Mouse (Mus musculus): ENCODE measurements around the gene Pet117. TPM values are rescaled to one million over a fixed set of nuclear protein-coding genes. Genes with fewer than 3 reads are reported as not detected.

The Pet117 gene
- polyA plus RNA-seq, 1 experiment from 2014 or later: 0.94 TPM

DNA sequence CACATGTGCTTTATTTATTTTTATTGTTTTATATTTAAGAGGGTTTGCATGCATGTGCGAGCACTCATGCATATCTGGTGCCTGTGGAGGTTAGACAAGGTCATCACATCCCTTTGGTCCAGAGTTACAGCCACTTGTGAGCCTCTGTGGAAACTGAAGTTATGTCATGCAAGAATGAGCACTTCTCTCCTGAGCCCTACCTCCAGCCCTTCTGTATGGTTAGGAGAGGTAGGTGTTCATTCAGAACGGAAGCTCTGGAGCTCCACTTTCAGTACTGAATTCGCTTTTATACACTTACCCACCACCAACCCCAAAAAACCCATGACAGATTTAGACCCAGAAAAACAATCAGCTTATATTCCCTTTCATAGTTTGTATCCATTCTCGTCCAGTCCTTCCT, 2.8 kb downstream of the Pet117 start:
- WGBS: 91% methylated on average over 4 of the region's 4 CpGs
- ATAC-seq (ENCODE audit: low FRiP score) (no peak), DNase-seq (ENCODE audit: low spot score) (no peak)
- H3K27me3 ChIP-seq (ENCODE audit: control insufficient read depth, insufficient read depth, low read length): no peaks in the 10 kb centered on the region
- no peak overlapping the region for H3K27ac ChIP-seq (ENCODE audit: low read depth, low read length)
- H3K4me1 ChIP-seq (replicated peaks; ENCODE audit: control insufficient read depth, insufficient read depth, low read length): no peaks in the 10 kb centered on the region; the same call in 1 of the 2 replicates
- H3K36me3 ChIP-seq (ENCODE audit: control insufficient read depth, insufficient read depth, low read length): peaks cover 3% of the 10 kb centered on the region; the same call in 1 of the 2 replicates
- H3K4me2 ChIP-seq (replicated peaks; ENCODE audit: low read depth, low read length): no peak overlapping the region
- H3K9me3 ChIP-seq (ENCODE audit: control insufficient read depth, low read length): no peaks in the 10 kb centered on the region
- H3K4me3 ChIP-seq (ENCODE audit: low read depth, low read length): no peak overlapping the region
- H3K9ac ChIP-seq (ENCODE audit: low read depth, low read length): no peak overlapping the region

DNA sequence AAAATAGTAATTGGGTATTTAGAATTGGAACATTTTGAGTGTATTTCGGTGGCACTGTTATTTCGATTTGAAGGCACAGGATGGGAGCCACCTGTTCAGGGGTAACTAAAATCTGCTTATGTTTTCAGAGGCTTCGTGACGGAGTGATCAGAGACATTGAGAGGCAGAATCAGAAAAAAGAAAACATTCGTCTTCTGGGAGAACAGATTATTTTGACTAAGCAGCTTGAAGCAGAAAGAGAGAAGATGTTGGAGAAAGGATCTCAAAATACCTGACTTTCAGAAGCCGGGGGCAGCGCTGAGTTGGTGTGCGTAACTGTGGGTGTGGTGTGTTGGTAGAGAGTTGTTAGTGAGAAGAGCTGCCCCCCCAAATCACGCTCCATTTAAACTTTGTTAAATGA, 4.3 kb downstream of the Pet117 start:
- H3K9me3 ChIP-seq (ENCODE audit: control insufficient read depth, low read length): no peaks in the 10 kb centered on the region
- H3K27ac ChIP-seq (ENCODE audit: low read depth, low read length): no peak overlapping the region
- H3K4me3 ChIP-seq (ENCODE audit: low read depth, low read length): no peak overlapping the region
- 93% methylated on average over 9 of the region's 9 CpGs for WGBS
- DNase-seq (ENCODE audit: low spot score) (no peak), ATAC-seq (ENCODE audit: low FRiP score) (no peak)
- H3K9ac ChIP-seq (ENCODE audit: low read depth, low read length): no peak overlapping the region
- H3K27me3 ChIP-seq (ENCODE audit: control insufficient read depth, insufficient read depth, low read length): no peaks in the 10 kb centered on the region
- H3K4me2 ChIP-seq (replicated peaks; ENCODE audit: low read depth, low read length): no peak overlapping the region
- H3K4me1 ChIP-seq (replicated peaks; ENCODE audit: control insufficient read depth, insufficient read depth, low read length): no peaks in the 10 kb centered on the region; the same call in 1 of the 2 replicates
- peaks cover 4% of the 10 kb centered on the region for H3K36me3 ChIP-seq (ENCODE audit: control insufficient read depth, insufficient read depth, low read length)

DNA sequence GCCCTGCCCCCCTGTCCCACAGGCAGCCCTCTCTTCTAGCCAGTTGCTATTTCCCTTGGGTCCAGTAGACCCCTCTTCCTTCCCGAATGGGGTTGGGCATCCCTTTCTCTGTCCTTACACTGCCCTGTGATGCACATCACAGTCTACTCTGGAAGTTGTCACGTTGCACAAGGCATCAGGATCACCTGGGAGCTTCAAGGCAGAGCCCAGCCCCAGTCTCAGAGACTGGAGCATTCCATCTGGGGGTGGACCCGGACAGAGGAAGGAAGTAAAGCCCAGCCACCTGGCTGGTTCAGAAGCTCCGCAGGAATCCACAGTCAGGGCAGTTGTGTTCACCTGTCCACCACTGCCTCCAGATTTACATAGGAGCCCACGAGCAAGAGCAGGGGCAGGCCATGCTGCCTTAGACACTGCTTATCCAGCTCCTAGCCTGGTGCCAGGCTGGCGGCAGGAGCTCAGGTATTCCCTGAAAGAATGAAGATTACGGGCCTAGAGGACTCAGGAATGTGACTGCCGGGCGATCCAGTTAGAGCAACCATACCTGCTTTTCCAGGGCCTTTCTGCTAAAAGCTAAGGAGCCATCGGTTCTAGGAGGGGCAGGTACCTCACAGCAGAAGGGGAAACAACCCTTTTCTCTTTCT, 6.4 kb downstream of the Pet117 start:
- Histone ChIP-seq H3K27ac (ENCODE audit: low read depth, low read length) (no peak overlapping the region), H3K9me3 (ENCODE audit: control insufficient read depth, low read length) (no peaks in the 10 kb centered on the region), H3K36me3 (ENCODE audit: control insufficient read depth, insufficient read depth, low read length) (peaks cover 12% of the 10 kb centered on the region), H3K27me3 (ENCODE audit: control insufficient read depth, insufficient read depth, low read length) (no peaks in the 10 kb centered on the region), H3K4me3 (ENCODE audit: low read depth, low read length) (no peak overlapping the region), H3K4me2 (replicated peaks; ENCODE audit: low read depth, low read length) (no peak overlapping the region), H3K4me1 (replicated peaks; ENCODE audit: control insufficient read depth, insufficient read depth, low read length) (no peaks in the 10 kb centered on the region; the same call in 1 of the 2 replicates), H3K9ac (ENCODE audit: low read depth, low read length) (no peak overlapping the region)
- 84% methylated on average over 10 of the region's 10 CpGs for WGBS
- no peak for DNase-seq (ENCODE audit: low spot score)
- ATAC-seq (ENCODE audit: low FRiP score): no peak

DNA sequence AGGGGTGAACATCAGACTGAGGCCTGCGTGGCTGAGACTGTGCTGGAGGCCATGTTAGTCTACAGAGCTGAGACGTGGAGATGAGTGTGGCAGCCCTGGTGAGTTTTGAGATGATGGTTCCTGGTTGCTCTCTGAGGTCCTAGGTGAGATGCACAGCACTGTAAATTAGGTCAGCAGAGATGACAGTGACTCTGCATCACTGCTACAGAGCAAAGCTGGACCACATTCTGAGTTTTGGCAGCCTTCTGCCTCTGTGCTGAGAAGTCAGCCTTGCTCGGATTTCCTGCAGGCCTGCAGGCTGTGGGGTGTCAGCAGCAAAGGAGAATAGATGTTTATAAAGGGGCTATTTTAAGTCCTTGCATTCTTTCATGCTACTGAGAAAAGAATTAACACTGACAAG, 12.5 kb downstream of the Pet117 start:
- no peak for ATAC-seq (ENCODE audit: low FRiP score)
- Histone ChIP-seq H3K9ac (ENCODE audit: low read depth, low read length) (no peak overlapping the region), H3K4me2 (replicated peaks; ENCODE audit: low read depth, low read length) (no peak overlapping the region), H3K4me1 (replicated peaks; ENCODE audit: control insufficient read depth, insufficient read depth, low read length) (no peaks in the 10 kb centered on the region), H3K27me3 (ENCODE audit: control insufficient read depth, insufficient read depth, low read length) (no peaks in the 10 kb centered on the region), H3K9me3 (ENCODE audit: control insufficient read depth, low read length) (no peaks in the 10 kb centered on the region), H3K27ac (ENCODE audit: low read depth, low read length) (no peak overlapping the region), H3K4me3 (ENCODE audit: low read depth, low read length) (no peak overlapping the region), H3K36me3 (ENCODE audit: control insufficient read depth, insufficient read depth, low read length) (peaks cover 12% of the 10 kb centered on the region)
- 96% methylated on average over 3 of the region's 3 CpGs for WGBS
- no peak for DNase-seq (ENCODE audit: low spot score)

DNA sequence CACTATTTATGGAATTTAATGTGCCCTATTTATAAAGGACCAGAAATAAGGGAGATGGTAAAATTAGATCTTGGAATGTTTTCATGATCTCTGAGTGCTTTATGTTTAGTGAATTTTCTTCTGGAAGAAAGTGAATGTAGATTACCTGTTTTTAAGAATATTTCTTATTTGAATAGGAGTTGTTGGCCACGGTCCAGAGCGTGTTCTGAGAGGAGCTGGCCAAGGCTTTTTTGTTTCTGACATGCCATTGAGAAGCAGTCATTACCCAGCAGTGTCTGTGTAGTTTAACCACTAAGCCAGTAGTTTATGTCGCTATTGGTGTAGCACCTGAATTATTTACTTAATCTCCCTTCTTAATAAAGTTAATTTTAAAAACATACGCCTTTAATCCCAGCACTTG, 12.9 kb downstream of the Pet117 start:
- no peak for ATAC-seq (ENCODE audit: low FRiP score)
- no peak overlapping the region for H3K4me3 ChIP-seq (ENCODE audit: low read depth, low read length)
- H3K27me3 ChIP-seq (ENCODE audit: control insufficient read depth, insufficient read depth, low read length): no peaks in the 10 kb centered on the region
- H3K4me1 ChIP-seq (replicated peaks; ENCODE audit: control insufficient read depth, insufficient read depth, low read length): no peaks in the 10 kb centered on the region
- H3K36me3 ChIP-seq (ENCODE audit: control insufficient read depth, insufficient read depth, low read length): peaks cover 12% of the 10 kb centered on the region
- no peak overlapping the region for H3K9ac ChIP-seq (ENCODE audit: low read depth, low read length)
- no peak overlapping the region for H3K4me2 ChIP-seq (replicated peaks; ENCODE audit: low read depth, low read length)
- no peak overlapping the region for H3K27ac ChIP-seq (ENCODE audit: low read depth, low read length)
- H3K9me3 ChIP-seq (ENCODE audit: control insufficient read depth, low read length): no peaks in the 10 kb centered on the region
- no peak for DNase-seq (ENCODE audit: low spot score)
- WGBS: 98% methylated on average over 4 of the region's 4 CpGs

DNA sequence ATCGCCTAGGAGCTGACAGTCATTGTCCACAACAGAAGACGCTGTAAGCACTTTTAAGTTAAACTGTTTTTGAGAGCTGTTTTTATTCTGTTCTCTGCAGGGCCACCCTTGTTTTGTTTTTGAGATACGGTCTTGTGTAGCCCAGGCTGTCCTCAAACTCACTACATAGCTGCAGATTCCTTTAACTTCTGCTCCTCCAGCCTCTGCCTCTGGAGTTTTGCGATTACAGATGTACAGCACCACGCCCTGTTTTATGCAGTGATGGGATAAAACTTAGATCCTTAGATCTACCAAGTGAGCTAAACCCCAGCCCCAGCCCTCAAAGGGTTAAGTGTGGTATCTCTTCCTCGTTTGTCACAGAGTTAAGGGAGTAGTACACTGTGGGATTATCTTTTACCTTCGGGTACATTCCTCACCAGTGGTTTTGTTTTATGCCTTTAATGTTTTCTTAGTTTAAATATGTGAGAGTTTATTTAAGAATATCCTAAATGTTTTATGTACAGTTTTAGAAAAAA, 13.9 kb downstream of the Pet117 start:
- ATAC-seq (ENCODE audit: low FRiP score) (no peak), DNase-seq (ENCODE audit: low spot score) (no peak)
- Histone ChIP-seq H3K27ac (ENCODE audit: low read depth, low read length) (no peak overlapping the region), H3K4me3 (ENCODE audit: low read depth, low read length) (no peak overlapping the region), H3K9ac (ENCODE audit: low read depth, low read length) (no peak overlapping the region), H3K27me3 (ENCODE audit: control insufficient read depth, insufficient read depth, low read length) (no peaks in the 10 kb centered on the region), H3K4me2 (replicated peaks; ENCODE audit: low read depth, low read length) (no peak overlapping the region), H3K36me3 (ENCODE audit: control insufficient read depth, insufficient read depth, low read length) (peaks cover 12% of the 10 kb centered on the region), H3K4me1 (replicated peaks; ENCODE audit: control insufficient read depth, insufficient read depth, low read length) (no peaks in the 10 kb centered on the region), H3K9me3 (ENCODE audit: control insufficient read depth, low read length) (no peaks in the 10 kb centered on the region)
- 85% methylated on average over 7 of the region's 7 CpGs for WGBS

DNA sequence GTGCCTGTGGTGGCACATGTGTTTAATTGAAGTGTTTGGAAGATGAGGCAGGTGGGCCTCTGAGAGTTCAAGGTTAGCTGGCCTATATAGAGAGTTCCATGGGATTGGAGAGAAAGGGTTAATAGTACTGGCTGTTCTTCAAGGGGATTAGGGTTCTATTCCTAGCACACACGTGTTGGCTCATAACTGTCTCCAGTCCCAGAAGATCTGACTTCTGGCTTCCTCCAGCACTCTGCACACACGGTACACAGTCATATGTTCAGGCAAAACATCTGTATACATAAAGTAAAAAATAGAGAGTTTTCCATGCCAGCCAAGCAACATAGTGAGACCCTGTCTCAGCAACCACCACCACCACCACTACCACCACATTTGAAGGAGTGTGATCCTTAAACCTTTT, 17.5 kb downstream of the Pet117 start:
- Histone ChIP-seq H3K4me3 (ENCODE audit: low read depth, low read length) (no peak overlapping the region), H3K4me1 (replicated peaks; ENCODE audit: control insufficient read depth, insufficient read depth, low read length) (no peaks in the 10 kb centered on the region), H3K4me2 (replicated peaks; ENCODE audit: low read depth, low read length) (no peak overlapping the region), H3K27ac (ENCODE audit: low read depth, low read length) (no peak overlapping the region), H3K36me3 (ENCODE audit: control insufficient read depth, insufficient read depth, low read length) (peaks cover 18% of the 10 kb centered on the region), H3K9ac (ENCODE audit: low read depth, low read length) (no peak overlapping the region), H3K27me3 (ENCODE audit: control insufficient read depth, insufficient read depth, low read length) (no peaks in the 10 kb centered on the region), H3K9me3 (ENCODE audit: control insufficient read depth, low read length) (no peaks in the 10 kb centered on the region)
- 75% methylated on average over 2 of the region's 2 CpGs for WGBS
- no peak for ATAC-seq (ENCODE audit: low FRiP score)
- no peak for DNase-seq (ENCODE audit: low spot score)

DNA sequence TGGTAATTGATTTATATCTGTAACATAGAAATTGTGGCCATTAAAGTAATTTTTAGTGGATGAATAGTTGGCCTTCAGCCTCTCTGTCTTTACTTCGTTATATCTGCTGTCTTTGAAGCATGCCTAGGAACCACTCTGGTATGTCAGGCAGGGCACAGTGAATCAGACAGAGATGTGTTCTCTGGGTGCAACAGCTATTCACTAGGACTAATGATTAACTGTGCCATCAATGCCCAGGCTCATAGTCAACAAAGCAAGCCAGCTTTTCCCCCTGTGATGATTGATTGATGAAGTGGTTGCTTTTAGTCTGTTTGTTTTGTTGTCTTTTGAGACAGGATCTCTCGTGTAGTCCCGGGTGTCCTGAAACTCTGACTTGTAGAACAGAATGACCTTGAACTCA, 19.6 kb downstream of the Pet117 start:
- no peaks in the 10 kb centered on the region for H3K4me1 ChIP-seq (replicated peaks; ENCODE audit: control insufficient read depth, insufficient read depth, low read length)
- H3K36me3 ChIP-seq (ENCODE audit: control insufficient read depth, insufficient read depth, low read length): peaks cover 20% of the 10 kb centered on the region
- H3K4me3 ChIP-seq (ENCODE audit: low read depth, low read length): no peak overlapping the region
- H3K27me3 ChIP-seq (ENCODE audit: control insufficient read depth, insufficient read depth, low read length): no peaks in the 10 kb centered on the region
- no peak for DNase-seq (ENCODE audit: low spot score)
- no peaks in the 10 kb centered on the region for H3K9me3 ChIP-seq (ENCODE audit: control insufficient read depth, low read length)
- no peak overlapping the region for H3K9ac ChIP-seq (ENCODE audit: low read depth, low read length)
- ATAC-seq (ENCODE audit: low FRiP score): no peak
- H3K27ac ChIP-seq (ENCODE audit: low read depth, low read length): no peak overlapping the region
- no peak overlapping the region for H3K4me2 ChIP-seq (replicated peaks; ENCODE audit: low read depth, low read length)
- 61% methylated on average over 3 of the region's 3 CpGs for WGBS

DNA sequence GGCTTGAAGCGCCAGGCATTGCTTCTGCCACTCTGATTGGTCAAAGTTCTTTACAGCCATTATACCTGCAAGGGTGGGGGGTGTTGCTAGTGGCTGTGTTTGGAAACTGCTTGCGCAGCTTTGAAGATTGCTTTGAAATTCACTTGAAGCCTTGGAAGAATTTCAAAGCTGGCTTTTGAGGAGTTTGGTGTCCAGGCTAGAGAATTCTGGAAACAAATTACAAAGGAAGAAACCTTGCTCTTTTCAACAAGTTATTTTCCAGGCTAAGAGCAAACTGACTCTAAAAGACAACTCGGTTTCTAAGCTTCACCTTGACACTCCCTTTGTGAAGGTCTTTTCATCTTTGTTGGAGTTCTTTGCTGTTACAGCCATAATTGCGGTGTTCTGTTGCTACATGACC, 30.7 kb downstream of the Pet117 start:
- no peak overlapping the region for H3K4me3 ChIP-seq (ENCODE audit: low read depth, low read length)
- H3K4me1 ChIP-seq (replicated peaks; ENCODE audit: control insufficient read depth, insufficient read depth, low read length): no peaks in the 10 kb centered on the region
- H3K36me3 ChIP-seq (ENCODE audit: control insufficient read depth, insufficient read depth, low read length): no peaks in the 10 kb centered on the region; the same call in 1 of the 2 replicates
- 86% methylated on average over 4 of the region's 4 CpGs for WGBS
- H3K4me2 ChIP-seq (replicated peaks; ENCODE audit: low read depth, low read length): no peak overlapping the region
- DNase-seq (ENCODE audit: low spot score) (no peak), ATAC-seq (ENCODE audit: low FRiP score) (no peak)
- no peaks in the 10 kb centered on the region for H3K27me3 ChIP-seq (ENCODE audit: control insufficient read depth, insufficient read depth, low read length)
- no peaks in the 10 kb centered on the region for H3K9me3 ChIP-seq (ENCODE audit: control insufficient read depth, low read length)
- no peak overlapping the region for H3K27ac ChIP-seq (ENCODE audit: low read depth, low read length)
- no peak overlapping the region for H3K9ac ChIP-seq (ENCODE audit: low read depth, low read length)

Data from hindbrain, embryonic 11.5 days (tissue).